10 mouse cellular contexts compared by ENCODE assay signal in genomic region chr7:141436523-141436892, GRCm38 (mm10). TPM values are rescaled to one million over a fixed set of nuclear protein-coding genes. Genes with fewer than 3 reads are reported as not detected.
A peak's percentile ranks its signal among the peaks of the same experiment; 100 is the strongest.
DNase-seq lines count a peak whose midpoint lies in the region; ATAC-seq and TF ChIP-seq lines count a peak whose summit lies in the region.
"Had no signal": no experiment of that assay in that cellular context is flagged by ENCODE, and none has a peak within 500 bp of the region (broad histone marks: within the 10 kb centered on the region; RNA-seq: fewer than 3 reads in every experiment).

No protein-coding gene starts in this region.

- no peaks in the 10 kb centered on the region for H3K9me3 ChIP-seq in heart, embryonic 12.5 days (replicated peaks)
- H3K9me3 ChIP-seq in MEL (replicated peaks; ENCODE audit: insufficient read depth, low read length): no peaks in the 10 kb centered on the region
- H3K9me3 ChIP-seq in hindbrain, embryonic 10.5 days: no peaks in the 10 kb centered on the region
- H3K9me3 ChIP-seq in midbrain, embryonic 10.5 days (replicated peaks): no peaks in the 10 kb centered on the region

- no peak for DNase-seq in heart, adult 8-10 months (ENCODE audit: low spot score)
- peak; percentile 40 for DNase-seq in MEL (ENCODE audit: low read depth, low spot score)
- no peak for DNase-seq in hindbrain, embryonic 10.5 days (ENCODE audit: low spot score)
- no peak for DNase-seq in midbrain, embryonic 10.5 days (ENCODE audit: low spot score)
- DNase-seq in adipocyte (ENCODE audit: low spot score): no peak
- DNase-seq in right cerebral cortex, postnatal 25 days: no peak
- no peak for DNase-seq in MN1 (ENCODE audit: low spot score)
- DNase-seq: gastrocnemius, postnatal 14 days had no signal

- H3K36me3 ChIP-seq in heart, embryonic 12.5 days: peaks cover 56% of the 10 kb centered on the region
- H3K36me3 ChIP-seq in MEL (ENCODE audit: control insufficient read depth in 1 of 2, insufficient read depth in 2 of 2, low read length in 2 of 2): peaks cover 0 to 20% of the 10 kb centered on the region in 2 experiments; a peak in 3 of 4 replicates
- H3K36me3 ChIP-seq in hindbrain, embryonic 10.5 days: peaks cover 60% of the 10 kb centered on the region
- H3K36me3 ChIP-seq in midbrain, embryonic 10.5 days: peaks cover 65% of the 10 kb centered on the region

- TF ChIP-seq EP300 in MEL (IDR thresholded peaks at IDR 0.05; ENCODE audit: low read depth in 1 of 2, low read length in 2 of 2): no peak

- H3K27ac ChIP-seq in heart, embryonic 12.5 days (ENCODE audit: poor library complexity, severe bottlenecking): no peak overlapping the region
- H3K27ac ChIP-seq in MEL (ENCODE audit: control insufficient read depth, low read depth, low read length): peak overlapping the region; percentile 59
- peak overlapping the region; percentile 87 for H3K27ac ChIP-seq in hindbrain, embryonic 10.5 days
- H3K27ac ChIP-seq in midbrain, embryonic 10.5 days (replicated peaks): peak overlapping the region; percentile 89

- no peak for ATAC-seq in heart, embryonic 12.5 days (ENCODE audit: insufficient number of reproducible peaks, low FRiP score)

- 63% methylated on average over 2 of the region's 2 CpGs for WGBS in heart, embryonic 12.5 days
- WGBS in hindbrain, embryonic 10.5 days: 58% methylated on average over 2 of the region's 2 CpGs
- WGBS in midbrain, embryonic 10.5 days: 58% methylated on average over 2 of the region's 2 CpGs

- no peak for TF ChIP-seq RAD21 in MEL (IDR thresholded peaks at IDR 0.05; ENCODE audit: low read depth, low read length)

- no peak for TF ChIP-seq CTCF in MEL (IDR thresholded peaks at IDR 0.05 in 2 of 3, conservative IDR thresholded peaks at IDR 0.05 in 1 of 3; ENCODE audit: control insufficient read depth in 1 of 3, insufficient read depth in 1 of 3, low read depth in 2 of 3, low read length in 3 of 3, poor library complexity in 1 of 3, severe bottlenecking in 1 of 3)

- no peak for TF ChIP-seq POLR2A in MEL (IDR thresholded peaks at IDR 0.05; ENCODE audit: control insufficient read depth in 1 of 2, insufficient read depth in 1 of 2, low read depth in 1 of 2, low read length in 2 of 2, poor library complexity in 1 of 2)

- H3K79me2 ChIP-seq in MEL (ENCODE audit: control insufficient read depth, insufficient read depth, low read length, poor library complexity): peaks cover 28% of the 10 kb centered on the region

- H3K4me2 ChIP-seq in heart, embryonic 12.5 days: peak overlapping the region; percentile 95

- peak overlapping the region; percentile 84 for H3K9ac ChIP-seq in heart, embryonic 12.5 days
- peak overlapping the region; percentile 90 for H3K9ac ChIP-seq in MEL (ENCODE audit: control insufficient read depth, low read depth, low read length, poor library complexity, severe bottlenecking)

- no peaks in the 10 kb centered on the region for H3K27me3 ChIP-seq in heart, embryonic 12.5 days (replicated peaks)
- H3K27me3 ChIP-seq in MEL (ENCODE audit: control insufficient read depth in 1 of 2, insufficient read depth in 2 of 2, low read length in 2 of 2): no peaks in the 10 kb centered on the region
- H3K27me3 ChIP-seq in hindbrain, embryonic 10.5 days (ENCODE audit: insufficient read depth, poor library complexity, severe bottlenecking): no peaks in the 10 kb centered on the region
- no peaks in the 10 kb centered on the region for H3K27me3 ChIP-seq in midbrain, embryonic 10.5 days (ENCODE audit: low read depth, poor library complexity, severe bottlenecking)
- H3K27me3 ChIP-seq: Patski had no signal

- H3K4me3 ChIP-seq in heart, embryonic 12.5 days: peak overlapping the region; percentile 67
- H3K4me3 ChIP-seq in MEL (ENCODE audit: control insufficient read depth in 1 of 2, insufficient read depth in 1 of 2, low read depth in 2 of 2, low read length in 2 of 2): peak overlapping the region; percentile 86 to 90
- peak overlapping the region; percentile 63 for H3K4me3 ChIP-seq in hindbrain, embryonic 10.5 days
- H3K4me3 ChIP-seq in midbrain, embryonic 10.5 days: peak overlapping the region; percentile 72

- peaks cover 52% of the 10 kb centered on the region for H3K4me1 ChIP-seq in heart, embryonic 12.5 days (replicated peaks)
- peaks cover 4 to 22% of the 10 kb centered on the region in 2 experiments; a peak in 3 of 4 replicates for H3K4me1 ChIP-seq in MEL (ENCODE audit: control insufficient read depth in 1 of 2, insufficient read depth in 2 of 2, low read length in 2 of 2)
- H3K4me1 ChIP-seq in hindbrain, embryonic 10.5 days (replicated peaks): peaks cover 77% of the 10 kb centered on the region
- H3K4me1 ChIP-seq in midbrain, embryonic 10.5 days: peaks cover 73% of the 10 kb centered on the region

TF ChIP-seq in MEL, 35 proteins besides CTCF, POLR2A, EP300 and RAD21:
- TF ChIP-seq GATA1 (IDR thresholded peaks at IDR 0.05; ENCODE audit: low read depth, low read length): no peak
- TF ChIP-seq GABPA (IDR thresholded peaks at IDR 0.05; ENCODE audit: low read depth, low read length): no peak
- TF ChIP-seq ZKSCAN1 (IDR thresholded peaks at IDR 0.05; ENCODE audit: low read depth, low read length): no peak
- TF ChIP-seq MAFK (IDR thresholded peaks at IDR 0.05; ENCODE audit: borderline replicate concordance, low read depth, low read length): no peak

RNA-seq across cellular contexts. Expression of gene Slc25a22, which starts 1.2 kb away (rescaled TPM):
- 19.3 and 20.7 TPM in 2 replicates for polyA plus RNA-seq in heart, embryonic 12.5 days (2016; fragmentation: Nextera tagmentation; extraction: Ambion mirVana)
- 10 to 100 TPM; 44.3 to 76.1 (median 66.5) TPM for total RNA-seq in heart, adult 8-10 months (2022)
- 17.7 and 23.8 TPM in 2 replicates for total RNA-seq in MEL (2012; rRNA removed)
- polyA plus RNA-seq in MEL (2012; ENCODE audit: insufficient read depth in 1 of 2, insufficient read length in 2 of 2, low read depth in 1 of 2, low replicate concordance in 2 of 2, missing spikeins in 1 of 2): 10 to 100 TPM in 1 of 2 experiments, not detected in 1; 46.0 TPM
- 45.9 and 55.6 TPM in 2 replicates for polyA plus RNA-seq in hindbrain, embryonic 10.5 days (2016; fragmentation: Nextera tagmentation; extraction: Ambion mirVana)
- 43.7 and 48.4 TPM in 2 replicates for polyA plus RNA-seq in midbrain, embryonic 10.5 days (2016; fragmentation: Nextera tagmentation; extraction: Ambion mirVana)

RNA-seq across cellular contexts. Expression of gene Cend1, which starts 7.2 kb away (rescaled TPM):
- polyA plus RNA-seq in heart, embryonic 12.5 days (2016; fragmentation: Nextera tagmentation; extraction: Ambion mirVana): 13.9 and 14.6 TPM in 2 replicates
- 1 to 10 TPM in 3 of 4 experiments, under 1 TPM in 1; 0.78 to 1.7 (median 1.4) TPM for total RNA-seq in heart, adult 8-10 months (2022)
- not detected in 2 replicates for total RNA-seq in MEL (2012; rRNA removed)
- polyA plus RNA-seq in MEL (2012; ENCODE audit: insufficient read depth in 1 of 2, insufficient read length in 2 of 2, low read depth in 1 of 2, low replicate concordance in 2 of 2, missing spikeins in 1 of 2): not detected
- 11.5 and 21.9 TPM in 2 replicates for polyA plus RNA-seq in hindbrain, embryonic 10.5 days (2016; fragmentation: Nextera tagmentation; extraction: Ambion mirVana)
- 8.9 and 15.1 TPM in 2 replicates for polyA plus RNA-seq in midbrain, embryonic 10.5 days (2016; fragmentation: Nextera tagmentation; extraction: Ambion mirVana)

RNA-seq across cellular contexts. Expression of gene Pidd1, which starts 7.3 kb away (rescaled TPM):
- polyA plus RNA-seq in heart, embryonic 12.5 days (2016; fragmentation: Nextera tagmentation; extraction: Ambion mirVana): 12.0 and 14.3 TPM in 2 replicates
- under 1 TPM; 0.32 to 0.62 (median 0.44) TPM for total RNA-seq in heart, adult 8-10 months (2022)
- total RNA-seq in MEL (2012; rRNA removed): 5.0 and 6.4 TPM in 2 replicates
- 10 to 100 TPM in 1 of 2 experiments, not detected in 1; 27.2 TPM for polyA plus RNA-seq in MEL (2012; ENCODE audit: insufficient read depth in 1 of 2, insufficient read length in 2 of 2, low read depth in 1 of 2, low replicate concordance in 2 of 2, missing spikeins in 1 of 2)
- 21.0 and 23.2 TPM in 2 replicates for polyA plus RNA-seq in hindbrain, embryonic 10.5 days (2016; fragmentation: Nextera tagmentation; extraction: Ambion mirVana)
- 18.8 and 20.9 TPM in 2 replicates for polyA plus RNA-seq in midbrain, embryonic 10.5 days (2016; fragmentation: Nextera tagmentation; extraction: Ambion mirVana)

RNA-seq across cellular contexts. Expression of gene Rplp2, which starts 10.7 kb away (rescaled TPM):
- 867 and 941 TPM in 2 replicates for polyA plus RNA-seq in heart, embryonic 12.5 days (2016; fragmentation: Nextera tagmentation; extraction: Ambion mirVana)
- 100 to 1,000 TPM; 796 to 941 (median 846) TPM for total RNA-seq in heart, adult 8-10 months (2022)
- 3,188 and 3,690 TPM in 2 replicates for total RNA-seq in MEL (2012; rRNA removed)
- 1,000 to 10,000 TPM in 1 of 2 experiments, not detected in 1; 3,503 TPM for polyA plus RNA-seq in MEL (2012; ENCODE audit: insufficient read depth in 1 of 2, insufficient read length in 2 of 2, low read depth in 1 of 2, low replicate concordance in 2 of 2, missing spikeins in 1 of 2)
- polyA plus RNA-seq in hindbrain, embryonic 10.5 days (2016; fragmentation: Nextera tagmentation; extraction: Ambion mirVana): 1,010 and 1,127 TPM in 2 replicates
- 905 and 1,135 TPM in 2 replicates for polyA plus RNA-seq in midbrain, embryonic 10.5 days (2016; fragmentation: Nextera tagmentation; extraction: Ambion mirVana)

RNA-seq across cellular contexts. Expression of gene Pnpla2, which starts 18.5 kb away (rescaled TPM):
- 42.3 and 43.3 TPM in 2 replicates for polyA plus RNA-seq in heart, embryonic 12.5 days (2016; fragmentation: Nextera tagmentation; extraction: Ambion mirVana)
- 100 to 1,000 TPM; 419 to 549 (median 431) TPM for total RNA-seq in heart, adult 8-10 months (2022)
- total RNA-seq in MEL (2012; rRNA removed): 8.3 and 9.9 TPM in 2 replicates
- polyA plus RNA-seq in MEL (2012; ENCODE audit: insufficient read depth in 1 of 2, insufficient read length in 2 of 2, low read depth in 1 of 2, low replicate concordance in 2 of 2, missing spikeins in 1 of 2): 10 to 100 TPM in 1 of 2 experiments, not detected in 1; 38.6 TPM
- polyA plus RNA-seq in hindbrain, embryonic 10.5 days (2016; fragmentation: Nextera tagmentation; extraction: Ambion mirVana): 19.3 and 20.3 TPM in 2 replicates
- 15.2 and 17.5 TPM in 2 replicates for polyA plus RNA-seq in midbrain, embryonic 10.5 days (2016; fragmentation: Nextera tagmentation; extraction: Ambion mirVana)
